Mouse (Mus musculus) monocyte, adult 2 months (primary cell): ENCODE measurements around the gene Cyp2c66.
"Not testable (repeated sequence)": the region's sequence is repeated elsewhere in the genome, so short reads cannot be mapped to it uniquely, and the experiment has no call there.

Experiments used
- DNase-seq, 2 experiments: peaks; one replicate each; pipeline ENCODE4 v3.0.0; 2022; ENCODE audit warnings: low spot score in 2 of 2, low read depth in 1 of 2

Gene Cyp2c66

DNA sequence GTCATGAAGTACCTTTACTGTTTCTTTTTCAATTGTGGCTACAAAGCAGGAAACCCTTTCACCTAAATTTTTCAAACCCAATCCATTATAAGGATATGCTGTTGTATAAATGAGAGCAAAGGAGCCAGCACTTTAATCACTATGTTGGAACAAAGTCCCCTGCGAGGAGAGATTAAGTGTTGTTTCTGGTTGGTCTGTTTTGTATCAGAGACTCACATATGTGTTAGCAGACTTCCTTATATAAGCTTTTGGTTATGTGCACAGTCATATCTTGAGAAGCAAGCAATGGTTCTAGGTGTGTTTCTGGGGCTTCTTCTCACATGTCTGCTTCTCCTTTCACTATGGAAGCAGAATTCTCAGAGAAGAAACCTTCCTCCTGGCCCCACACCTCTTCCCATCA, at the start of gene Cyp2c66:
Gene Cyp2c66 (plus strand): TSS at position 255 of the 400 bp plus-strand sequence.
- no peak for DNase-seq

GRCm38 (mm10) chr19:39098779-39099178, 14.9 kb upstream of the Cyp2c66 start:
- not testable (repeated sequence) for DNase-seq

DNA sequence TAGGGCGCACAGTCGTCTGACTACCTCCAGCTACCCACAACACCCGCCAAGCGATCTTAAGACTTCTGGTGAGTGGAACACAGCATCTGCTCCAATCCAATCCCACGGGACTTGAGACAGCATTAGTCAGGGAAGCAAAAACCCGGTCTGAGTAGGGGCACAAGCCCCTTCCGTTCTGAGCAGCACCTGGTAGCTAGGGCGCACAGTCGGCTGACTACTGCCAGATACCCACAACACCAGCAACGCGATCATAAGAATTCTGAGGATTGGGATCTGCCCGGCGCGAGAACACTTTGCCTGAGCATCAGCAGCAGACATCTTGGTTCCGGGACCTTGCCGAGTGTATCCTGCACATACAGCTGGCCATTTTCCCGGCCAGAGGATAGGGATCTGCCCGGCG, 43.1 kb downstream of the Cyp2c66 start:
- DNase-seq: not testable (repeated sequence)
